Mouse (Mus musculus) lung, embryonic 15.5 days (tissue): ENCODE results near the gene Ak2. TPM values are rescaled to one million over a fixed set of nuclear protein-coding genes. Genes with fewer than 3 reads are reported as not detected.

ENCODE experiments used
- ATAC-seq: fragments of 200-750 bp; cut with Nextera tagmentation; 2 replicates; pipeline ENCODE4 v1.8.0; 2017; ENCODE audit warnings: moderate number of reproducible peaks, borderline replicate concordance; ENCODE audit not compliant: low FRiP score, low TSS enrichment; ENCODE audit errors: extremely low read depth
- H3K27ac ChIP-seq: fragments of 300-500 bp; sonication (generic); 2 replicates; pipeline ENCODE4 v1.5.1; 2015; ENCODE audit warnings: moderate library complexity, mild to moderate bottlenecking, inconsistent platforms
- H3K27me3 ChIP-seq: fragments of 300-500 bp; sonication (generic); 2 replicates; pipeline ENCODE4 v1.6.1; 2015; ENCODE audit warnings: inconsistent platforms
- H3K36me3 ChIP-seq: fragments of 300-500 bp; sonication (generic); 2 replicates; pipeline ENCODE4 v1.6.1; 2015; ENCODE audit warnings: inconsistent platforms
- H3K4me1 ChIP-seq: fragments of 300-500 bp; sonication (generic); 2 replicates; pipeline ENCODE4 v1.6.1; 2015; ENCODE audit warnings: inconsistent platforms
- H3K4me2 ChIP-seq: fragments of 300-500 bp; sonication (generic); 2 replicates; pipeline ENCODE4 v1.6.1; 2015; ENCODE audit warnings: inconsistent platforms, mild to moderate bottlenecking, moderate library complexity
- H3K4me3 ChIP-seq: fragments of 300-500 bp; sonication (generic); 2 replicates; pipeline ENCODE4 v1.5.1; 2015; ENCODE audit warnings: mild to moderate bottlenecking, inconsistent platforms
- H3K9ac ChIP-seq: fragments of 300-500 bp; sonication (generic); 2 replicates; pipeline ENCODE4 v1.6.1; 2015; ENCODE audit warnings: inconsistent platforms
- H3K9me3 ChIP-seq: fragments of 300-500 bp; sonication (generic); 2 replicates; pipeline ENCODE4 v1.6.1; 2016; ENCODE audit warnings: inconsistent platforms
- WGBS: fragments of 180-500 bp; shearing (Covaris S2); methylation state at CpG from one replicate; pipeline ENCODE4 v1.1.7; 2015; 5-methylcytosine and 5-hydroxymethylcytosine counted together
- polyA plus RNA-seq: library from polyadenylated mRNA; unstranded; fragments of >200 nt; fragmentation: Nextera tagmentation; extraction: Ambion mirVana; gene quantifications from 2 replicates; pipeline ENCODE4 v1.2.1, GENCODE M21; 2015

Gene Ak2
- polyA plus RNA-seq, 1 experiment from 2014 or later = 187 TPM

DNA sequence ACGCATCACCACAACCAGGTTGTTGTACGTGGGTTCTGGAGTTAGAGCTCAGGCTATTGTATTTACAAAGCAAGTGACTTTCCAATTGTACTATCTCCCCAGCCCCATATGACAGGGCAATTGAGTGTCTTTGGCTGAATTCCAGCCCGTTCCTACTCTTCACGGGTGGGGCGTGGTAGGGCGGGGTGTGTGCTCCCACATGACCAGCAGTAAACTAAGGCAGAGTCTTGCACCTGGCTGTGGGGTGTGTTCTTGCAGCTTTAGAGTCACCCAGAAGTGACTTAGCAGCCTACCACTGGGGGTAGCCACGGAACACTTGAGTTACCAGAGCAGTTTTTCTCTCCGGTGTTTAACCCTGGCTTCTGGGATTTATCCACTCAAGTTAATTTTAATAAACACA is 5.5 kb downstream of the Ak2 start:
- Histone ChIP-seq H3K4me2 (no peak overlapping the region), H3K27ac (peak overlapping the region; percentile 49), H3K9me3 (no peaks in the 10 kb centered on the region), H3K9ac (no peak overlapping the region), H3K36me3 (peaks cover 26% of the 10 kb centered on the region), H3K4me3 (no peak overlapping the region), H3K27me3 (no peaks in the 10 kb centered on the region), H3K4me1 (peaks cover 61% of the 10 kb centered on the region)
- WGBS = 57% methylated on average over 8 of the region's 8 CpGs
- ATAC-seq = no peak

DNA sequence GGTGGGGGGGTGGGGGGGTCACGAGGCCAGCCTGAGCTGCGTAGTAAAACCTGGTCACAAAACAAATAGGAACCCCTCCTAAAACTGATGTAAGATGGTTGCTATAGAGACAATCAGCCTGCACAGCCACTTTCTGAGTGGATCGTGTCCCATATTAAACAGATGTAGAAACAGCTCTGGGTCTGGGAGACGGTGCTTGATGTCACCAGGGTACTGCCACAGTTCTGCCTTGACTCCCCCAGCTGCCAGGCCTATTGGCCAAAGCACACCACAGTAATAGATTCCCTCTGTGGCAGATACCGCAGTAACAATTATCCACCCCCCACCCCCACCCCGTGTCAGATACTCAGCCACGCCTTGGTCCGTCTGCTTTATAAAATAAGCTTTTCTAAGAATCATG is 6.6 kb downstream of the Ak2 start:
- H3K9me3 ChIP-seq = no peaks in the 10 kb centered on the region
- no peak overlapping the region for H3K4me2 ChIP-seq
- H3K4me1 ChIP-seq = peaks cover 55% of the 10 kb centered on the region
- no peaks in the 10 kb centered on the region for H3K27me3 ChIP-seq
- 41% methylated on average over 8 of the region's 8 CpGs for WGBS
- no peak overlapping the region for H3K27ac ChIP-seq
- H3K4me3 ChIP-seq = no peak overlapping the region
- no peak overlapping the region for H3K9ac ChIP-seq
- ATAC-seq = no peak
- peaks cover 37% of the 10 kb centered on the region for H3K36me3 ChIP-seq

DNA sequence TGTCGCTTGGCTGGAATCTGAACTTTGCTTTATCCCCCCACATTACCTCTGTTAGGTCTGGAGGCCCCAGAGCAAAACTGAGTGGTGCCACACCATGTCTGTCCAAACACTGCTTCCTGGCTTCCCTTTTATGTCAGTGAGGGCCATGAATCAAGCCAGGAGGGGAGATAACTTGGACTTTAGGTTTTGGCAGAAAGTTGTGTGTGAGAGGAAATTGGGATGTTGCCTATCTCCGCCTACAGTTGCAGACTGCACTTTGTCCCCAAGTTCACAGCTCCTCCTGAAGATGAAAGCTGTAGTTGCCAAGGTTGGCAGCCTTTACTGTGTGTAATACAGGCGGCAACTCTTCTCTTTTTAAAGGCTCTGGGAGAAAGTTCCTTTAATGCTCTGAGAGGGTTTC is 9.0 kb downstream of the Ak2 start:
- WGBS = 64% methylated on average over 3 of the region's 3 CpGs
- no peak overlapping the region for H3K9ac ChIP-seq
- no peak for ATAC-seq
- H3K4me3 ChIP-seq = no peak overlapping the region
- peaks cover 36% of the 10 kb centered on the region for H3K4me1 ChIP-seq
- H3K4me2 ChIP-seq = no peak overlapping the region
- H3K27ac ChIP-seq = no peak overlapping the region
- H3K9me3 ChIP-seq = no peaks in the 10 kb centered on the region
- H3K36me3 ChIP-seq = peaks cover 56% of the 10 kb centered on the region
- H3K27me3 ChIP-seq = no peaks in the 10 kb centered on the region

DNA sequence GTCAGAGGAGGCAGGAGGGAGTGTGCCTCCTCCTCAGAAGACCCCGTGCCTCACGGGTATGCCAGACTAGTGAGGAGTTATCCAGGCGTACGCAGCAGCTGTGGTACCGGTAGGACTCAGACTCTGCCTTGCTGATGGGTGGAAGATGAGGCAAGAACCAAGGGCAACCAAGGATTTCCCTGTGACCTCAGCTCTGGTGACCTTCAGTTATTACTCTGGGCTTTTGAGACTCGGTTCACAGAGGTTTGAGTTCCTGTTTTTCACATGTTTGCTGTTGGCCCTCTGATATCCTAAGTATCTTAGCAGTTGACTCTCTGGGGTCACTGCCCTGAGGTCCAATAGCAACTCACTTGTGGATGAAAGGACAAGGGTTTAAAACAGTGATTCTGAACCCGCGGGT is 12.0 kb downstream of the Ak2 start:
- Histone ChIP-seq H3K9me3 (no peaks in the 10 kb centered on the region), H3K4me2 (no peak overlapping the region), H3K4me3 (no peak overlapping the region), H3K27ac (no peak overlapping the region), H3K27me3 (no peaks in the 10 kb centered on the region), H3K36me3 (peaks cover 84% of the 10 kb centered on the region), H3K4me1 (peaks cover 11% of the 10 kb centered on the region), H3K9ac (no peak overlapping the region)
- no peak for ATAC-seq
- 92% methylated on average over 8 of the region's 8 CpGs for WGBS

DNA sequence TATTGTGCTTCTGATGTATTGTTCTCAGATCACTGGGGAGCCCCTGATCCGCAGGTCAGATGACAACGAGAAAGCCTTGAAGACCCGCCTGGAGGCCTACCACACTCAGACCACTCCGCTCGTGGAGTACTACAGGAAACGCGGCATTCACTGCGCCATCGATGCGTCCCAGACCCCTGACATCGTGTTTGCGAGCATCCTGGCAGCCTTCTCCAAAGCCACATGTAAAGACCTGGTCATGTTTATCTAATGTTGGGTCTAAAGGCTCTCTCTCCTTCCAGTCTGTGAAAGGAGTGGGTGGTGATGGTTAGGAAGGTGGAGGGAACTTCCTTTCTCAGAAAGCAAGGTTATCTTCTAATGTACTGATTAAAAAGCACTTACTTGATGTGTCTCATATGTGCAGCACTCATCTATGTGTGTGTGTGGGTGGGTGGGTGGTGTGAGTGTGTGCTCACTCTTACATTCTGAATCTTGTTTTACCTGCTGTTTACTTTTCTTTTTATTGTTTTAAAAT is 16.3 kb downstream of the Ak2 start:
- no peak for ATAC-seq
- peaks cover 61% of the 10 kb centered on the region for H3K36me3 ChIP-seq

DNA sequence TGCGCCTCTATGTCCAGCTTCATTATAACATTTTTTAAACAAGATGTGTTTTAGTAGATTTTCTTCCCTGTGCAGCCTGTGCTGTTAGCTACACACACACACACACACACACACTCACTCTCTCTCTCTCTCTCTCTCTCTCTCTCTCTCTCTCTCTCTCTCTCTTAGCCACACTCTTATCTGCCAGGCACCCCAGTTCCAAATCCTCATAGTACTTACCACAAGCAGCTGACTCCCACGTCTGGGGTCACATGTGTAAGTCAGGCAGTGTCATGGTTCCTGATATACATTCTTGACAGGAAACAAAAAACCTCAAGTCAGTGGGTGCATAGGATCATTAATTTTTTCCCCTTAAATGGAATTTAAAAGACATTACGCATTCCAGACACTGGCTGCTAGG is 16.9 kb downstream of the Ak2 start:
- ATAC-seq = no peak
- Histone ChIP-seq H3K9ac (no peak overlapping the region), H3K9me3 (no peaks in the 10 kb centered on the region), H3K27ac (no peak overlapping the region), H3K4me1 (peaks cover 23% of the 10 kb centered on the region), H3K36me3 (peaks cover 56% of the 10 kb centered on the region), H3K4me2 (no peak overlapping the region), H3K27me3 (no peaks in the 10 kb centered on the region), H3K4me3 (no peak overlapping the region)
- WGBS = 68% methylated on average over 3 of the region's 3 CpGs

More for the DNA sequence above, 16.3 kb downstream of the Ak2 start:
- Histone ChIP-seq H3K4me2 (no peak overlapping the region), H3K27me3 (no peaks in the 10 kb centered on the region), H3K9ac (no peak overlapping the region), H3K4me1 (peaks cover 19% of the 10 kb centered on the region; the same call in 1 of the 2 replicates), H3K27ac (no peak overlapping the region), H3K4me3 (no peak overlapping the region), H3K9me3 (no peaks in the 10 kb centered on the region)
- 84% methylated on average over 12 of the region's 12 CpGs for WGBS

DNA sequence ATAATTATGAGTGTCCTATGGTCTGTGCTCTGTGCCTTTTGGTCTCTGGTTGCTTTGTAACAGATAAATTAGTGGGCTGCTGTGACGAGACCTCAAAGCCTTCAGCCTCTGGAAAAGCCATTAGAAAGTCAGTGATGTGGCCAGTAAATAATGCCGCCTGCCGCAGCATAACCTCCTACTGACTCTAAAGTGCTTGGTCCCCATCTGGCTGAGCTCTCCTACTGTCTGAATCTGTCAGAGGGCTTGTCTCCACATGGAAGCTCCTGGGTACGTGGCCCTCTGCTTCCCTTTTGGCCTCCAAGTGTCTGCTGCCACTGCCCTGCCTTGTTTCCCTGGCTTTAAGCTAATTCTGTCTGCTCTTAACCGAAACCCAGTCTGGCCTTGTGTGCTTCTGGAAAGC is 17.8 kb downstream of the Ak2 start:
- ATAC-seq = no peak
- Histone ChIP-seq H3K9ac (no peak overlapping the region), H3K4me2 (no peak overlapping the region), H3K4me3 (no peak overlapping the region), H3K9me3 (no peaks in the 10 kb centered on the region), H3K4me1 (peaks cover 23% of the 10 kb centered on the region), H3K27ac (no peak overlapping the region), H3K27me3 (no peaks in the 10 kb centered on the region), H3K36me3 (peaks cover 52% of the 10 kb centered on the region)
- WGBS = 73% methylated on average over 5 of the region's 5 CpGs

DNA sequence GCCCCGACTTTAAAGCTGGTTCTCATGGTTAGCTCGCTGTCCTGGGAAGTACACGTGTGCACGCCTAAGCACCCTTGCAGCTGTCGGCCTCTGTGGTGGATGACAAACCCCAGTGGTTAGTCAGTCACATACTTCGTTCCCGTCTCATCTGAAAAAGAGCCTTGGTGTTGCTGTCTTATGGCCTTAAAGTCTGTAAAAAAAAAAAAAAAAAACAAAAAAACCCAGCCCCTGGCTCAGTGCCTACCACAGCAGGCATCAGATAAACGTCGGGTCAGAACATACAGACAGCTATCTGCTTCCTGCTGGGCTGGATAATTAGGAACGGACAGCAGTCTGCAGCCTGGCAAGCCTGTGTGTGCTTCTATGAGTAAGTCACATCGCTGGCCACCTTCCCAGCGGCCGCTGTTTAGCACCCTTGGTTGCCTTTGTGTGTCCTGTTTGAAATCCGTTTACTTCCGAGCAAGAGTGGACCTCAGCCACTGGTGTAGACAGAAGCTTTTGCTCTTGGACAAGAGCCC is 19.9 kb downstream of the Ak2 start:
- ATAC-seq = peak; percentile 74
- Histone ChIP-seq H3K4me3 (no peak overlapping the region), H3K4me1 (peaks cover 34% of the 10 kb centered on the region), H3K36me3 (peaks cover 31% of the 10 kb centered on the region), H3K9me3 (no peaks in the 10 kb centered on the region), H3K27me3 (no peaks in the 10 kb centered on the region), H3K9ac (no peak overlapping the region), H3K27ac (peak overlapping the region; percentile 54), H3K4me2 (0 out of 2 replicates have a peak overlapping the region, but pooled peaks have one; percentile 10)
- 30% methylated on average over 15 of the region's 15 CpGs for WGBS

DNA sequence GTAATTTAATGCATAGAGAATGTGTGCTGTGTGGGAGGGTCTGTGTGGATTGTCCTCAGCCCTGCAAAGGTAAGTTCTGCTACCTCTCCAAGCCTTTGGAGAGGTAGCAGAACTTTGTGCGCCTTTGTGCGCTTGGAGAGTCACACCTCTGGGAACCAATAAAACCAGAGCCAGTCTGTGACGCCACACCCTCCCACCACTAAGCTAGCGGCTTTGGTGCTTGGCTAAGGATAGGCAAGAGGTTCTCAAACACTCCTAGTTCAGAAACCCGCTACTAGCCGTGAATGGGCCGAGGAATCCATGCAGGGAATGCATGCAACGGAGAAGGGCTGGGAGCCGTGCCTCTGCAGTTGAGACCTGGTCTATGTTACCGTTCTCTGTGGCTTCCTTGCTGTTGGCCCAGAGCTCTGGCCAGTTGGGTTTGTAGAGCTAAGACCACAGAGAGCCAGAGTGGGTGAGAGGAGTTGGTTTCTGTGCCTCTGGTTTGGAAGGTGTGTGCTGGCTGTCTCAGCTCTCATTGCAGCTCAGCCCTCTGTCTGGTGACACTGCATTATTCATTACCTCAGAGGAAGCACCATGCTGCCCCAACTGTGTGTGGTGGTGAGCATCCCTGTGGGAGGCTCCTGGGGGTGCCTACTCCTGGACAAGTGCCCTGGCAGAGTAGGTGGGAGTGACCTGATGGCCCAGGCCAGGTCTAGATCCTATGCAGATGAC is 21.6 kb downstream of the Ak2 start:
- Histone ChIP-seq H3K4me3 (no peak overlapping the region), H3K9me3 (no peaks in the 10 kb centered on the region), H3K4me1 (peaks cover 34% of the 10 kb centered on the region), H3K9ac (no peak overlapping the region), H3K27ac (no peak overlapping the region), H3K36me3 (peaks cover 16% of the 10 kb centered on the region), H3K4me2 (no peak overlapping the region), H3K27me3 (no peaks in the 10 kb centered on the region)
- no peak for ATAC-seq
- 50% methylated on average over 10 of the region's 10 CpGs for WGBS

DNA sequence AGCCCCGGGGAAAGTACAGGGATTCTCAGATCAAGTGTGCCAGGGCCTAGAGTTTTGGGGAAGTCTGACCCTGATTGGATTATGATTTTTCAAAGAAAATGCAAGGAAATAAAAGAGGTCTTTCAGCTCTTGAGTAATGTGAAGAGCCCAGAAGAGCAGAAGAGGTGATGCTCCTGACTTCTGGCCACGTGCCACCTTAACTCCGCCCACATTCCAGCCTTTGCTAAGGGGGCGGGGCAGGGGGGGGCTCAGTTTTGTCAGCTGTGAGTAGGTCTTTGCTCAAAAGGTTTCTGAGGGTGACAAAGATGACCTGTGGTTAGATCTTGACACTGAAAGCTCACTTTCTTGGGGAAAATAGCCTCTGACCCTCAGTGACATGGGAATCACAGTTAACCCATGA is 24.6 kb downstream of the Ak2 start:
- no peak overlapping the region for H3K27ac ChIP-seq
- H3K36me3 ChIP-seq = no peaks in the 10 kb centered on the region
- no peaks in the 10 kb centered on the region for H3K27me3 ChIP-seq
- H3K4me3 ChIP-seq = no peak overlapping the region
- H3K4me2 ChIP-seq = peak overlapping the region; percentile 11; the same call in 1 of the 2 replicates
- 19% methylated on average over 4 of the region's 4 CpGs for WGBS
- ATAC-seq = no peak
- H3K9ac ChIP-seq = no peak overlapping the region
- H3K4me1 ChIP-seq = peaks cover 45% of the 10 kb centered on the region
- H3K9me3 ChIP-seq = no peaks in the 10 kb centered on the region

DNA sequence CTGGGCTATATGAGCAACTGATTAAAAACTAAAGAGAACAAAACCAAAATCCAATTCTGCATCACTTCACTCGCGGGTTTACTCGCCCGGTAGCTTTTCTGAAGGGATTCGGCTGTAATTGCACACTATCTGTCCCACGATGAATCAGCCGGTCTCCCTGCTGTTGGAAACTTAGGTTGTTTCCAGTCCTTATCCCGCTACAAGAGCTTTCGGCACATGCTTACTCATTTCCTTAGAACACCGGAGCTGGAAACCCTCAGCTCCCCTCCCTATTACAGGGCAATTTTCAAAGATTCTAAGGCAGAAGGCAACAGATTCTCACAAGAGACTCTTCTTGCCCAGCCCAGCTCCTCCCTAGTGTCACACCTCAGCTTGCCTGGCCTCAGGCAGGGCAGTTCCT is 25.4 kb downstream of the Ak2 start:
- Histone ChIP-seq H3K27me3 (no peaks in the 10 kb centered on the region), H3K9ac (no peak overlapping the region), H3K36me3 (no peaks in the 10 kb centered on the region), H3K27ac (no peak overlapping the region), H3K4me2 (no peak overlapping the region), H3K9me3 (no peaks in the 10 kb centered on the region), H3K4me3 (no peak overlapping the region), H3K4me1 (peaks cover 41% of the 10 kb centered on the region)
- WGBS = 78% methylated on average over 10 of the region's 10 CpGs
- ATAC-seq = no peak

DNA sequence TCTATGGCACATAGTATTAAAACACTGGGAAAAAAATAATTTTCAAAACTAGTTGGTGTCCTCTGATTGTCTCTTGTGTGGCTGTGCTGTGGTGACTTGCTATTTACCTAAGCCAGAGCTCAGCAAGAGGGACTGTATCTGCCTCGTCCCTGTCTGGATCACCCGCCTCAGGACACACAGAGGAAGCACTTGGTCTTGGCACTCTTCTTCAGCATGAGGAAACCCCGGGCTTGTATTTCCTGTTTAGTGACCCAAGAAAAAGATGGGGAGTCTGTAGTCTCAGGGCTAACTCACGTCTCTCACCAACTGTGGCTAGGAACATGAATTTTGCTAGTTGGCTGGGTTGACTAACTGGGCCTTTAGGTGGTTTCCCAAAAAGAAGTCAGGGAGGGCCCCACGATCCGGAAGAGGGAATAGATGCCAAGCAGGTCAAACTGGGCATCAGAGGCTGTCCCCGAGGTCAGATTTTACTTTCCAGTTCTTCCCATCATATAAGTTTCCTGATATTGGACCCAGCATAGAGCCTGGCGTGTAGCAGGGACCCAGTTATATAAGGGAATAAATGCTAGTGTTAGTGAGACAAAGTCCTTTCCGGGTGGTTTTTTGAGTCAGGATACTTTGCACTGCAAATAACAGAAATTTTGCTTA is 27.2 kb downstream of the Ak2 start:
- 76% methylated on average over 9 of the region's 9 CpGs for WGBS
- no peak overlapping the region for H3K4me3 ChIP-seq
- no peak for ATAC-seq
- no peak overlapping the region for H3K9ac ChIP-seq
- H3K27me3 ChIP-seq = no peaks in the 10 kb centered on the region
- H3K9me3 ChIP-seq = no peaks in the 10 kb centered on the region
- H3K4me2 ChIP-seq = no peak overlapping the region
- no peaks in the 10 kb centered on the region for H3K36me3 ChIP-seq
- H3K4me1 ChIP-seq = peaks cover 33% of the 10 kb centered on the region
- no peak overlapping the region for H3K27ac ChIP-seq
